Mouse (Mus musculus) embryonic facial prominence, embryonic 11.5 days (tissue): ENCODE measurements around the gene 2010111I01Rik. TPM values are rescaled to one million over a fixed set of nuclear protein-coding genes. Genes with fewer than 3 reads are reported as not detected.
"Not testable (repeated sequence)": the region's sequence is repeated elsewhere in the genome, so short reads cannot be mapped to it uniquely, and the experiment has no call there.

ENCODE experiments used
- ATAC-seq: fragments of 200-750 bp; cut with Nextera tagmentation; replicated peaks from 2 replicates; pipeline ENCODE4 v1.8.0; 2017; ENCODE audit warnings: low read depth; ENCODE audit not compliant: insufficient number of reproducible peaks, low FRiP score, low TSS enrichment
- DNase-seq: peaks from one replicate; pipeline ENCODE4 v3.0.0-alpha.2; 2015; ENCODE audit warnings: low spot score
- H3K27ac ChIP-seq: fragments of 300-500 bp; sonication (generic); replicated peaks from 2 replicates; pipeline ENCODE4 v1.5.1; 2014; ENCODE audit warnings: mild to moderate bottlenecking, low read depth, low read length, control low read depth
- H3K27me3 ChIP-seq: fragments of 300-500 bp; sonication (generic); 2 replicates; pipeline ENCODE4 v1.6.1; 2014; ENCODE audit warnings: mild to moderate bottlenecking, low read length, moderate library complexity, mixed read lengths; ENCODE audit not compliant: control insufficient read depth, insufficient read depth
- H3K36me3 ChIP-seq: fragments of 300-500 bp; sonication (generic); replicated peaks from 2 replicates; pipeline ENCODE4 v1.6.1; 2014; ENCODE audit warnings: low read depth, mild to moderate bottlenecking, low read length, moderate library complexity, mixed read lengths; ENCODE audit not compliant: control insufficient read depth, insufficient read depth
- H3K4me1 ChIP-seq: fragments of 300-500 bp; sonication (generic); 2 replicates; pipeline ENCODE4 v1.6.1; 2014; ENCODE audit warnings: low read length, mixed read lengths; ENCODE audit not compliant: control insufficient read depth, insufficient read depth
- H3K4me2 ChIP-seq: fragments of 300-500 bp; sonication (generic); 2 replicates; pipeline ENCODE4 v1.6.1; 2014; ENCODE audit warnings: low read depth, mild to moderate bottlenecking, control low read depth, low read length, moderate library complexity
- H3K4me3 ChIP-seq: fragments of 300-500 bp; sonication (generic); 2 replicates; pipeline ENCODE4 v1.5.1; 2014; ENCODE audit warnings: low read depth, low read length, control low read depth
- H3K9ac ChIP-seq: fragments of 300-500 bp; sonication (generic); replicated peaks from 2 replicates; pipeline ENCODE4 v1.6.1; 2014; ENCODE audit warnings: mild to moderate bottlenecking, control low read depth, low read length
- H3K9me3 ChIP-seq: fragments of 300-500 bp; sonication (generic); replicated peaks from 2 replicates; pipeline ENCODE4 v1.6.1; 2016; ENCODE audit warnings: mild to moderate bottlenecking, low read length, inconsistent platforms, mixed read lengths; ENCODE audit not compliant: control insufficient read depth
- WGBS: fragments of 180-500 bp; shearing (Covaris S2); extraction: QIAGEN DNeasy Blood & Tissue Kit; methylation state at CpG from one replicate; pipeline ENCODE4 v1.1.7; 2014; 5-methylcytosine and 5-hydroxymethylcytosine counted together
- polyA plus RNA-seq: library from polyadenylated mRNA; unstranded; fragments of >200 nt; fragmentation: Nextera tagmentation; extraction: Ambion mirVana; gene quantifications from 2 replicates; pipeline ENCODE4 v1.2.1, GENCODE M21; 2014

The 2010111I01Rik gene
- polyA plus RNA-seq, 1 experiment from 2014 or later, result 125 TPM

GRCm38 (mm10) chr13:63231702-63232070, 267.0 kb downstream of the 2010111I01Rik start:
- Histone ChIP-seq H3K9ac (no peak overlapping the region), H3K4me3 (no peak overlapping the region), H3K27ac (no peak overlapping the region), H3K9me3 (no peaks in the 10 kb centered on the region), H3K4me1 (no peaks in the 10 kb centered on the region), H3K36me3 (no peaks in the 10 kb centered on the region), H3K4me2 (no peak overlapping the region), H3K27me3 (no peaks in the 10 kb centered on the region)
- DNase-seq (peak; percentile 18), ATAC-seq (peak; percentile 67)
- WGBS, result 20% methylated on average over 3 of the region's 3 CpGs

GRCm38 (mm10) chr13:63232558-63232957, 267.9 kb downstream of the 2010111I01Rik start:
- no peak for ATAC-seq
- no peak overlapping the region for H3K4me3 ChIP-seq
- no peak overlapping the region for H3K4me2 ChIP-seq
- no peaks in the 10 kb centered on the region for H3K36me3 ChIP-seq
- no peak overlapping the region for H3K27ac ChIP-seq
- H3K9me3 ChIP-seq, result no peaks in the 10 kb centered on the region
- DNase-seq, result no peak
- H3K9ac ChIP-seq, result no peak overlapping the region
- no peaks in the 10 kb centered on the region for H3K4me1 ChIP-seq
- WGBS, result 70% methylated on average over 2 of the region's 2 CpGs
- no peaks in the 10 kb centered on the region for H3K27me3 ChIP-seq

- H3K9me3 ChIP-seq, H3K4me3 ChIP-seq, ATAC-seq, H3K27me3 ChIP-seq, H3K9ac ChIP-seq, H3K4me2 ChIP-seq, DNase-seq, H3K4me1 ChIP-seq, H3K36me3 ChIP-seq, H3K27ac ChIP-seq: not testable (repeated sequence)
Observed at GRCm38 (mm10) chr13:63234520-63234919, 269.8 kb downstream of the 2010111I01Rik start.

GRCm38 (mm10) chr13:63235551-63235950, 270.9 kb downstream of the 2010111I01Rik start:
- H3K9ac ChIP-seq, result no peak overlapping the region
- H3K36me3 ChIP-seq, result no peaks in the 10 kb centered on the region
- H3K9me3 ChIP-seq, result no peaks in the 10 kb centered on the region
- no peak overlapping the region for H3K27ac ChIP-seq
- no peak overlapping the region for H3K4me3 ChIP-seq
- no peak for ATAC-seq
- H3K27me3 ChIP-seq, result no peaks in the 10 kb centered on the region
- no peak overlapping the region for H3K4me2 ChIP-seq
- DNase-seq, result no peak
- WGBS, result 89% methylated on average over 3 of the region's 3 CpGs
- no peaks in the 10 kb centered on the region for H3K4me1 ChIP-seq

- peak overlapping the region; percentile 36; the same call in 1 of the 2 replicates for H3K27ac ChIP-seq
- H3K9me3 ChIP-seq, result no peaks in the 10 kb centered on the region
- no peaks in the 10 kb centered on the region for H3K27me3 ChIP-seq
- H3K4me2 ChIP-seq, result no peak overlapping the region
- no peaks in the 10 kb centered on the region for H3K4me1 ChIP-seq
- H3K9ac ChIP-seq, result no peak overlapping the region
- 35% methylated on average over 5 of the region's 5 CpGs for WGBS
- H3K36me3 ChIP-seq, result no peaks in the 10 kb centered on the region
- H3K4me3 ChIP-seq, result no peak overlapping the region
- no peak for ATAC-seq
- no peak for DNase-seq
Observed at GRCm38 (mm10) chr13:63236159-63236893, 271.6 kb downstream of the 2010111I01Rik start.

- no peak overlapping the region for H3K9ac ChIP-seq
- H3K27ac ChIP-seq, result no peak overlapping the region
- DNase-seq, result no peak
- ATAC-seq, result no peak
- H3K4me3 ChIP-seq, result no peak overlapping the region
- no peaks in the 10 kb centered on the region for H3K4me1 ChIP-seq
- WGBS, result 90% methylated on average over 7 of the region's 7 CpGs
- H3K27me3 ChIP-seq, result no peaks in the 10 kb centered on the region
- H3K9me3 ChIP-seq, result no peaks in the 10 kb centered on the region
- H3K36me3 ChIP-seq, result no peaks in the 10 kb centered on the region
- H3K4me2 ChIP-seq, result no peak overlapping the region
Observed at GRCm38 (mm10) chr13:63238045-63238444, 273.4 kb downstream of the 2010111I01Rik start.

GRCm38 (mm10) chr13:63239301-63239804, 274.7 kb downstream of the 2010111I01Rik start:
- whole genome bisulfite sequencing, result 6% methylated on average over 11 of the region's 11 CpGs
- H3K9ac ChIP-seq, result peak overlapping the region; percentile 89
- no peaks in the 10 kb centered on the region for H3K4me1 ChIP-seq
- peak overlapping the region; percentile 76 for H3K4me2 ChIP-seq
- no peaks in the 10 kb centered on the region for H3K27me3 ChIP-seq
- no peaks in the 10 kb centered on the region; the same call in 1 of the 2 replicates for H3K36me3 ChIP-seq
- H3K4me3 ChIP-seq, result peak overlapping the region; percentile 71
- no peaks in the 10 kb centered on the region for H3K9me3 ChIP-seq
- DNase-seq, result peak; percentile 42
- peak; percentile 62 for ATAC-seq
- H3K27ac ChIP-seq, result peak overlapping the region; percentile 85

- peak; percentile 77 for DNase-seq
Observed at GRCm38 (mm10) chr13:63239877-63240671, 275.4 kb downstream of the 2010111I01Rik start.

More at GRCm38 (mm10) chr13:63239877-63240671, 275.4 kb downstream of the 2010111I01Rik start:
- no peaks in the 10 kb centered on the region for H3K4me1 ChIP-seq
- under 1% methylated on average over 51 of the region's 51 CpGs for WGBS
- H3K27ac ChIP-seq, result peak overlapping the region; percentile 85
- H3K4me2 ChIP-seq, result peak overlapping the region; percentile 76
- ATAC-seq, result peak; percentile 86
- H3K9ac ChIP-seq, result peak overlapping the region; percentile 89
- H3K4me3 ChIP-seq, result peak overlapping the region; percentile 71
- no peaks in the 10 kb centered on the region; the same call in 1 of the 2 replicates for H3K36me3 ChIP-seq
- H3K27me3 ChIP-seq, result no peaks in the 10 kb centered on the region
- H3K9me3 ChIP-seq, result no peaks in the 10 kb centered on the region
